ENCODE assay signal across 15 mouse cellular contexts in the genomic region with DNA sequence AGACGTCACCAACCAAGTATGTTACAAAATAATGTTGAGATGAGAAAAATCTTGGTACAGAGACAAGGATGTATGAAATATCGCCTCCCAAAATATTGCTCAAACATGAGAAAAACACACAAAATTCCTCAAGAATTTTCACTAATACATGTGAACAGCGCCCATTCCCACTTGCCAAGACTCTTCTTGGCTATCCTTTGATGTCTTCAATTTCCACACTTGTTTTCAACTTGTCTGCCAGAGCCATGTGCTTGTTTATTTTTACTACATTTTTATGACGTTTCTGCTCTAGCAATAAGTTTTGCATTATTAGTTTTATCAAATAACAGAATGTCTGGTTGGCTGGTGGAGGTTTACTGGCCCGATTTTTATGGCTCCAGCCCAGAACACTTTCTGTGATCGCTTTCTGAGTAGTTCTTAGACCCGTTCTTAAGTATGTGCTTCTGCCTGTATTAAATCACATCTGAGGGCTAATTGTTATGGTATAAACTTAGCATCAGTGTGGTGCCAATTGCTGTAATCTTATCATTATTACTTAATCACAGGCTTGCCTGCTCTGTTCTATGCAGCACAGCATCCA.
"Had no signal": no experiment of that assay in that cellular context is flagged by ENCODE, and none has a peak within 500 bp of the region (broad histone marks: within the 10 kb centered on the region; RNA-seq: fewer than 3 reads in every experiment).

No protein-coding gene starts in this region.

- H3K27ac ChIP-seq: kidney, embryonic 15.5 days; left cerebral cortex, adult 2 months; liver, embryonic 14.5 days; macrophage; midbrain, embryonic 15.5 days; neural tube, embryonic 12.5 days had no signal

- H3K9ac ChIP-seq: kidney, embryonic 15.5 days; liver, embryonic 14.5 days; midbrain, embryonic 15.5 days; neural tube, embryonic 12.5 days had no signal

- H3K4me1 ChIP-seq: neural tube, embryonic 12.5 days had no signal

- DNase-seq: kidney, adult 2 months; kidney, postnatal 14 days; right cerebral cortex, postnatal 4 days; spleen, adult 18-20 months; thymus, adult 18-20 months; thymus, postnatal 14 days had no signal

- ATAC-seq: intestine, embryonic 16.5 days; midbrain, embryonic 15.5 days had no signal

- H3K36me3 ChIP-seq: kidney, embryonic 15.5 days; midbrain, embryonic 15.5 days; neural tube, embryonic 12.5 days had no signal

- H3K9me3 ChIP-seq: kidney, embryonic 15.5 days; megakaryocyte, embryonic 14.5 days; midbrain, embryonic 15.5 days; neural tube, embryonic 12.5 days had no signal

- H3K27me3 ChIP-seq: kidney, embryonic 15.5 days; midbrain, embryonic 15.5 days; neural tube, embryonic 12.5 days had no signal

- H3K4me2 ChIP-seq: kidney, embryonic 15.5 days; midbrain, embryonic 11.5 days; midbrain, embryonic 15.5 days; neural tube, embryonic 12.5 days had no signal

- H3K4me3 ChIP-seq: kidney, embryonic 15.5 days; left cerebral cortex, adult 2 months; megakaryocyte, embryonic 14.5 days; midbrain, embryonic 15.5 days; neural tube, embryonic 12.5 days had no signal
